Mouse (Mus musculus) kidney, postnatal 10 days (tissue): ENCODE measurements around the gene Itga8.
A peak's percentile ranks its signal among the peaks of the same experiment; 100 is the strongest.

Experiments used
- DNase-seq: peaks from one replicate; pipeline ENCODE4 v3.0.0; 2021; ENCODE audit warnings: mixed read lengths

The Itga8 gene

DNA sequence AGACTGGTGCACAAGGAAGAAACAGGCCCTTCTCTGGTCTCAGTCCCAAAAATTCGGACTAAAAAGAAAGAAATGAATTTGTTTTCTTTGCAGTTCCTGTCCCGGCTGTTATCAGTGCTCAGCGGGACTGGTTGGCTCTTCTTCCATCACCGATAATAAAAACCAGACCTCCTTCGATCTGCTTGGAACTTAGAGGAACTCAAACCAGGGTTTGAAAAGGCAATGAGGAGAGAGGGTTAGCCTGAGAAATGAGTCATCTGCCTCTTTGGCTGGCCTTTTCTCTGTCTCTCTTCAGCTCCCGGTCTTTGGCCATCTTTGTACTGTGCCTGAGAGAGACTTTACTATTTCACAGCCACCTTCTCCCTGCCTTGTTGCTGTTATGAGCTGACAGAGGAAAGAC is 112.7 kb downstream of the Itga8 start:
- no peak for DNase-seq

DNA sequence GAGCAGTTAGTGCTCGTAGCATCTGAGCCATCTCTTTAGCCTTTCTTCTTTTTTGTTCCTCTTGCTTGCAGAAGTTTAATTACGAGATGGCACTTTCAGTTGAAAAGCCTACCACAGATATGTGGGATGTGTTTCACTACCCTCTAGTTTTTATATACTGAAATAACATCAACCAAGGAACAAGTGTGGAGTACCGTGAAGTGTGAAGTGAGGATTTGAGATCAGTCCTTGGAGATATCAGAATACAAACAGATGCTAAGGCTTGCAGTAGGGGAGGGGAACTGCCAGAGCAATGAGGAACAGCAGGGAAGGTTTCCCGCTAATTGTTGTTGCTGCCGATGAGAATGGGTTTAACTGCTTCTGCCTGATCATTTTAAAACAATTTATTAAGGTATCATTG is 114.1 kb downstream of the Itga8 start:
- DNase-seq: no peak

DNA sequence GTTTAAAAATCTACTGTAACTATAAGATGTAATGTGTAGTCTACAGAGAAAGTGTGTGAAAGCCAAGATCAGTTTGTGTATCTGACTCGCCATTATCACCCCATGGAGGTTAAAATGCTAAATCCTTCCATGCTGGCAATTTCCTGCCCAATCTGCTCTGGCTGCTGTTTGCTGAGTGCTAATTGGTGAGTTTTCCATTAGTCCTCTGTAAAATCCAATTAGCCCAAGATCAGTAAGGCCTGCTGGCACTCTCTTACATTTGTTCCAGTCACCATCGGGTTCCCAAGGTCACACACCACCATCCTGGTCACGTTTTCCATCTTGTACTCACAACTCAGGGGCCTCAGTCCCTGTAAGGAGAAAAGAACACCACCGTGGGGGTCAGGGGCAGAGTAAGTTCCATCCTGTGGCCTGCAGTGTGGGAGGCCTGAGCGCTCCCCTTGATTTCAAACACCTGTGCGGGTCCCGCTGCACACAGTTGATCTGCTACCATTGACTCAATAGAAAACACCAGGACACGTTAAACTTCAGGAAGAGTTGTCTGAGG is 119.2 kb downstream of the Itga8 start:
- DNase-seq: no peak

DNA sequence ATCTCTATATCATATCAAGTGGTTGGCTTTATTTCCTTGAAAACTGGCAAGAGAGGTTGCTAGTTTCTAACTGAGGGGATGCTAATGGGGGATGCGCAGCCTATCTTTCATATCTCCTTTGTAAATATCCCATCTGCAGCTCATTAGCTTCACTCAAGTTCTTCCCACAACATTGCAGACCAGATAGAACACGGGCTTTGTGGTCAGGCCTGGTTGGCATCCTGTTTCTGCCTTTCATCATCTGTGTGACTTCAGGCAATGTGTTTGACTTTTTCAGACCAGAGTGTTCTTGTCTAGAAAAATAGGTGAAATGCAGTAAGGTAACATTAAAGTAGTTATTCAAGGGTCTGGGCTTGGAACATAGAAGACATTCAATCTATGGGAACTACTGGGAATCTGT is 121.1 kb downstream of the Itga8 start:
- DNase-seq: no peak

DNA sequence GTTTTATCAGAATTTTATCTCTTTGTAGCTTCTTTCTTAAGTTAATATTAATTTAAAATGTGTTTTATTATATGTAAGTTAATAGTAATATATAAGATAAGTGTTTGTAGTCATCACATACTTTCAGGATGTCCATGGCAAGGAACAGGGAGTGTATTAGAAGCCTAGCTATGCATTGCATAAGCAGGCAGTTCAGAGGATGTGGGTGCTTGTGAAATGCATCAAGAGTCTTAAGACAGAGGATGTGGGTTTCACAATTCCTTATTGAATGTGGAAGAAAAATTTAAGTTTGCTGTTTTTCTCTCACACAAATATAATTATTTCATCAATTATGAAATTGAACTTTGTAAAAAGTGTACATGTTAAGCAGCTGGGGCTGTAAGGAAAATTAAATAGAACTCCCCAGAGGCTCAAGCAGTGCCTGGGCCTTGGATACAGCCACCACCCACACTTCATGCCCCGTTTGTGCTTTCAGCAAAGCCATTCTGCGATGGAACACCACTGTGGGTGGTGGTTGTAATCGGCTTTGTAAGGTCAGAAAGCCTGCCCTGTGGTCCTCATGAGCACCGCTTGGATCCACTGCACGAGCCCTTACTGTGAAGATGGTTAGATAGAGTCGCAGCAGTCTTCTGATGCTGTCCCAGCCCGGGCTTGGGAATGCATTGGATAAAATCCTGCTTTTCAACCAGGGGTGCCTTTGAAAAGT is 126.8 kb downstream of the Itga8 start:
- no peak for DNase-seq

DNA sequence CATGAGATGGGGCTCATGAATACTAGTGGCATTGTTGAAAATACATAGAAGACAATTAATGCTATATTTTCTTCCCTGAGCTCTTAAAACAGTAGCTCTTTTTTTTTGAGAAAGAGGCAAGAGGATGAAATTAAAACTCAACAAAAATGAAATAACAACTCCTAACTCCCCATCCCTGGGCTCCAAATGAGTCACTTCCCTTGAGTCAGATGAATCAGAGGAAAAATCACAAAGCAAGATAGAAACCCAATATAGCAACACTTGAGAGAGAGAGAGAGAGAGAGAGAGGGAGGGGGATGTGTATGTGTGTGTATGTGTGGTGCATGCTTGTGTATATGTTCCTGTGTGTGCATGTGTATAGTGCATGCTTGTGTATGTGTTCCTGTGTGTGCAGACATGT is 131.5 kb downstream of the Itga8 start:
- no peak for DNase-seq

DNA sequence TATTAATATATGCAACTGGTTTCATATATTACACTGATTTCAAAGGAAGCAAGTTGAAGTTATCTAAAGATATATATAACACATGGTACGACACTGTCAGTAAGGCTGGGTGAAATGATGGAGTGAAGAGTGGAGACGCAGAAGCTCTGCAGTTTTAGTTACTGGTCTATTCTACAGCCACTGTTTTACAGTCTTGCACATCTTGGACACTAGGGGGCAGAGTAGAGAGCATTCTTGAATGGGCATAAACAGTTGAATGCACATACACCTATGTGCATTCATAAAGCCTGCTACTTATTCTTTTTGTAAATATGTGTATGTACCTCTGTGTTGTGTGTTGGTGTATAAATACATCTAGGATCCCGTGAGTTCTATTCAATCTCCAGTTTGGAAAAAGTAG is 141.2 kb downstream of the Itga8 start:
- peak; percentile 62 for DNase-seq

DNA sequence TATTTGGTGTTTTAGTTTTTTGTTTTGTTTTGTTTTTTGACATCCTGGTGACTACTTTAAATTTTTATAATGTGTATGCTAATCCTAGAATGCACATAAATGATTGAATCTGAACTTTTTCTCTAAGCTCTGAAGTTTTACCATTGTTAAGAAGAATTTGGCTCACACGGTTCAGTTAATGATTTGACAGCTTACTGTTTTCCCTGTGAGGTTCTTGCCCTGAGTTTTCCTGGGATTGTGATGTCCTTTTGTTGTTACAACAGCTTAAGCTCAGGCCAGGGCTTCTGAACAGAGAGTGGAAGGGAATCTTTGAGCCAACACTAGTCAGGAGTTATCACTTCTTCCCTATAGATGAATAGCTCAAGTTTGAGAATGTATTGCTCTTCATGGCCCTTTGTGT is 144.7 kb downstream of the Itga8 start:
- no peak for DNase-seq

DNA sequence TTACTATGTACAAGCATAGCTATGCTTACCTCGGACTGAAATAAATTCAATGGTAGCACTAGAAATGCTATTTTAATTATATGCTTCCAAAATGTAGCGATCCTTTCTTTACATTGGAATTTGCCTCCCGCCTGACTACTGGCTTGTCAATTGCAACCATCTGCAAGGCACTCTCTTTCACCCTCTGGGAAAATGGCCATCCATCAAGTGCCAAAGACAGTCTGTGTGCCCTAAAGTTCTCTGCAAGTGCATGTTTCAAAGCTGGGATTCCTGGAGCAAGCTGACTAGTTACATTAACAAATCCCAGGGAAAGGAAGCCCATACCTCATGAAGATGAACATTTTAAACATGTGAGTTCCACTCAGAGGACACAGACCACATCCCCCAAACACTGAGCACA is 145.3 kb downstream of the Itga8 start:
- no peak for DNase-seq

DNA sequence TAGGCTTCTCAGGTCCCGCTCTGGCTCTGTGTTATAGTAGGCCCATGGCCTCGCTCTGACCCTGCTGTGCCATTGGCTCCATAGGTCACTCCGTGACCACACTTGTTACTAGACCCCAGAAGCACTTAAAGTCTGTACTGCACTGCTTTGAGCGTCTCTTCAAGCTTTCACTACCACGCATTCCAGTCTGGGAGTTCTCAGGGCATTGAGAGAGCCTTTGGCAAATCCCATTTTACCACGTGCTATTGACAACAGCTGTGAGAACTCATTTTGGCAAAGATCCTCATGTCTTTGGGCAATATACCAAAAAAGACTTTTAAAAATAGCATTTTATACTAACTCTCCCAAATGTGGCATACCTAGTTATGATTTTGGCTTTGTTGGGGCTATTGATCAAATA is 147.0 kb downstream of the Itga8 start:
- DNase-seq: no peak

DNA sequence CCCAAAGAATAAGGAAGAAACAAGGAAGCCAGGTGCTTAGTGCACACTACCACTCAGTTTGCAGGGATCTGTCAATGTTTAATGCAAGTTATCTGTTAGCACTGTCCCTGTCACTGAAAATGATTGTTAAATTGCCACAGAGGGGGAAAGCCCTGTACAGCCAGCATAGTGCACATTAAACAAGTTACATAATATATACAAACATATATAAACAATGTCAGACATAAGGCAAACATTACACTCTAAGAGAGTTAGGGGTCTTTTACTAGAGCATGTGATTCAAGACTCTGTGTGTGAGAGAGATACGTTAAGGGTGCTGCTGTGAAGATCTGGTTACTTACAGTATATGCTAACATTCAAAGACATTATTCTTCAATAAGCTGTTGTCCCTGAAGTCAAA is 148.2 kb downstream of the Itga8 start:
- no peak for DNase-seq

DNA sequence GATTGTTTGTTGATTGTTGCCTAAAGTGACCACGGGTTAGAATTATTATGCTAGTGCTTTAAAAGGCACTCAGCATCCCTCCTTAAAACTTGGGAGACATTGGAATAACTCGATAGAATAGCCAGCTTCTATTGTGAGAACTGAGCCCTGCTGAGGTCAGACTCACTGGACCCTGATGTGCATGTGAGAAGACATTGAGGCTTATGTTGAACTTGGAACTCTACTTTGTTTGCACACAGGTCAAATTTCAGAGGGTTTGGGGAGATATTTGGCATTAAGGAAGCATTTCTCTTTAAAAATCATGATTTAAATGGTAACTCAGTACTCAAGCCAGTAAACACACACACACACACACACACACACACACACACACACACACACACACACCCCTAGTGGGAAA is 153.8 kb downstream of the Itga8 start:
- no peak for DNase-seq

DNA sequence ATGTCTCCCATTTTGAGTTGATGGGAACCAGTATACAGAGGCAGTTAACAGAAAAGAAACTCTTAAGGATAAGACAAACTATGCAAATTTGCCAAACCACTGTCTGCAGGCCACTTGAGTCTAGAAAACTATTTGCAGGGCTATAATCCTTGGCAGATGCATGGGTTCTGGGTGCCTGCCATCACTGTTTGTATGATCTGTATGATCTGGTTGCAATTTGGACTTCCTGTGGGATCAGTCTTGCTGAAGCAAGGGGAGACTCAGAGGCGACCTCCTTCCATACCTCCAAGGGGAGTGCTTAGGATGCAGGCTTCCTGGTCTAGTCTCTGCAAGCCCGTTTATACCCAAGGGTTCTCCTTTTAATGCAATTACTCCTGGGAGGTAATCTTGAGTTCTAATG is 155.1 kb downstream of the Itga8 start:
- peak; percentile 60 for DNase-seq

DNA sequence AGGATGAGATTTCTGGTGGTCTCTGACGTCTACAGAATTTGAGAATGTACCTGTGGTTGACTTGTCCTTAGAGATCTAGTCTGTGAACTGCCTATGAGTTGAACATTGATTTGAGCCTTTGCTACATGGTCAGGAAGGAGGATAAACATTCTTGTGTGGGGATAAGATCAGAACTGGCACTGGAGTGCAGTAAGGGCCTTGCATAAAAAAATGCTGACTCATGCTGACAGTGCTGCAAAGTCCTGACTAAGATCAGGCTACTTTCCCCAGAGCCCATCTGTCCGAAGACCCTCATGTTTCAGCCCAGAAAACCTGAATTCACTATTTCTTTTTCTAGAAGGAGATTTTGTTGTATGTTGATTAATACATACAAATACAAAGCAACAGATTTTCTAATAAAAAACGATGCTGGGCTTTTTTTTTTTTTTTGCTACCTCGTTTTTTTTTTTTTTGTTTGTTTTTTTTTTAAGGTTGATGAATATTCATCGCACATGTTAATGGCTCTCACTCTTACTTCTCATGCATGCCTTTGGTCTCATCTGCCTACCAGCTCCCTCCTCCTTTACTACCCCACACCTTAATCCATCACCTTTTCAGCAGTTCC is 162.9 kb downstream of the Itga8 start:
- DNase-seq: no peak

DNA sequence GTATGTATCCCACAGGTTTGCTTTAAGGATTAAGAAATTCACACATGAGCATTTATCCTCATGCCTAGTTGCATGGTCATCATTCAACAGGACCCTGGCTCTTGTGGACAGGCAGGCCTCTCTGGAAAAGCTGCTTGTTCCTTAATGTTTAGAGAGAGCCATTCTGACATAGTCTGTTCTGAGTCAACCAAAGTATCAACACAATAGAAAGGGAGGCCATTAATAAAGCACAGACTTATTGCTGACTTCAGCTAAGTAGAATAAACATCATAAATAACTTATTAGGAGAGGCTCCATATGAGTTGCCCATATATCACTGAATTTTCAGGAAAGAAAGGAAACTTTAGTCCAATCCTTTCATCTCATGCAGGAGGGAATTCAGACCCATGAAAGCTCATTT is 175.1 kb downstream of the Itga8 start:
- no peak for DNase-seq

DNA sequence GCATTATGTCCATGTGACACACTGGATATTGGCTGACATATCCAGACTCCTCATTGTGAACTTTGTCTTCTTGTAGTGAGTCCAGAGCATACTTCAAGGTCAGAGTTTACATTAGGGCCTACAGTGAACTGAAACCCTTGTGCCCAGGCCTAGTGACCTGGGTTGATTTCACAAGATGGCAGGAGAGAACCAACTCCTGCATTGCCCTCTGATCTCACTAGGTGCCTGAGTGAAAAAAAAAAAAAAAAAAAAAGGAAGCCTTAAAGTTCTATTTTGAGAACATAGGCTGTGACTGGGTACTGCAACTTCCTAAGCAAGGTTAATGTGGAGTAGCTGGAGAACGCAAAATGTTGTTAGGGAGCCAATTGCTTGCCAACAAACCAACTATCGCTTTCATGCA is 186.2 kb downstream of the Itga8 start:
- no peak for DNase-seq

DNA sequence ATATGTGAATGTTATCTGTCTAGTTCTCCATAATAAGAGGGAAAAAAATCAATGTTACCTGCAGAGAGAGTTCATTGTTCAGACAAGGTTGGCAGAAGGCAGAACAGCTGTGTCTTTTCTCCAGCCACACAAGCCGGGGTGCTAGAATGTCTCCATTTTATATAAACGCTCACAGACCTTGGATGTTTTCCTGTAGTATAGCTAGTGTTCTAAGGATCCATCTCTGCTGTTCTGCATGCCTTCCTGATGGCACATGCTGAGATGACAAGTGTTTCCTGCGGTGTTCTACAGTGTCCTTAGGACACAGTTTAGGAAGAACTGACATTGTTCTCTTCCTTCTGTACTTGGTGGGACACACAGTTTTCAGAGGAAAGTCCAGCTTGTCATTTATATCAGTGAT is 192.4 kb downstream of the Itga8 start:
- DNase-seq: no peak

DNA sequence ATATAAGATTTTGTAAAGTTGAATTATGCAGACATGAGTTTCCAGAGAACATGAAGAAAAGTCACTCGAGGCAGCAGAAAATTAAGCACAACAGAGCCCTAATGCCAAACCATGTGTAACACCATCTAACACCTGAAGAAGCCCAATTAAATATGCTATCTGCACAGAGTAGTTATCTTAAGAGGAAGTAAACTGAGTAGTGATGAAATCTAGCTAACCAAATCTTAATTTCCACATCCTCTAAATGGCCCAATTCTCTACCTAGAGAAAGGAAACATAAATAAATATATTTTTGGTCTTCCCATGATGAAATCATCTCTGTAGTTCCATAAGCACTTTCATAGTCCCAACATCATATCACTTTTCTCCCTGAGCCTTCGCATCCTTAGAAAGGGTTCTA is 193.4 kb downstream of the Itga8 start:
- no peak for DNase-seq

DNA sequence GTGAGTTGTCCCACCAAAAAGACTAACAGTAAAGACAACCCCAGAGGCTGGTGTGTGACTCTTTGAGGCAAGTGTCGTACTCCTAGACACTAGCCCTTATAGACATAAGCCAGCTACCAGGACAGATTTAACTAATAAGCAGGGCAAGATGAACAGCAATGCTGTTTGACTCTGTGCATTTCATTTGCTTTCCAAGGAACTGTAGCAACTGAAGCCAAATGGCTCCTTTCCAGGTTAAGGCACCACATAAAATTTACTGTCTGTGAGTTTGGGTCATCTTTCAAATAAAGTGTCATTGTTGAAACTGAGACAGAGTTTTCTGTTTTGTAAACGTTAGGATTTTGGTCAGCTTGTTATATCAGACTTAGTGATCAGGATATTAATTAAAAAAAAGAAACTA is 194.5 kb downstream of the Itga8 start:
- peak; percentile 25 for DNase-seq

DNA sequence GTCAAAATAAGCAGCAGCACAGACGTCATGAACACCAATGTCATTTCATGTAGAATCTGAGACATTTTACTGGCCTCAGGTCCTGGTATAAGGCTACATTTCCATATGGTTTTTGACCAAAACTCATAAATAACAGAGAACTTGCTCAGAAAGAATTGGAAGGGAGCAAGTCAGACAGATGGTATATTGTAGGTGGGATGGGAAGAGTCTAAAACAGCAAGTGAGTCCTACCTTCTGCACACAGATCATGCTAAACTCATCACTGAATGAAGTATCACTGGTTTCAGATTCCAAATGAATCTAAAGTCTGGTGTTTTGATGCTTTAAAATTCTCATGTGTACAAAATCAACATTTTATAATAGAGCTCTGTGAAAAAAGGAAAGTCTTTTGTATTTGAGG is 198.5 kb downstream of the Itga8 start:
- DNase-seq: no peak

DNA sequence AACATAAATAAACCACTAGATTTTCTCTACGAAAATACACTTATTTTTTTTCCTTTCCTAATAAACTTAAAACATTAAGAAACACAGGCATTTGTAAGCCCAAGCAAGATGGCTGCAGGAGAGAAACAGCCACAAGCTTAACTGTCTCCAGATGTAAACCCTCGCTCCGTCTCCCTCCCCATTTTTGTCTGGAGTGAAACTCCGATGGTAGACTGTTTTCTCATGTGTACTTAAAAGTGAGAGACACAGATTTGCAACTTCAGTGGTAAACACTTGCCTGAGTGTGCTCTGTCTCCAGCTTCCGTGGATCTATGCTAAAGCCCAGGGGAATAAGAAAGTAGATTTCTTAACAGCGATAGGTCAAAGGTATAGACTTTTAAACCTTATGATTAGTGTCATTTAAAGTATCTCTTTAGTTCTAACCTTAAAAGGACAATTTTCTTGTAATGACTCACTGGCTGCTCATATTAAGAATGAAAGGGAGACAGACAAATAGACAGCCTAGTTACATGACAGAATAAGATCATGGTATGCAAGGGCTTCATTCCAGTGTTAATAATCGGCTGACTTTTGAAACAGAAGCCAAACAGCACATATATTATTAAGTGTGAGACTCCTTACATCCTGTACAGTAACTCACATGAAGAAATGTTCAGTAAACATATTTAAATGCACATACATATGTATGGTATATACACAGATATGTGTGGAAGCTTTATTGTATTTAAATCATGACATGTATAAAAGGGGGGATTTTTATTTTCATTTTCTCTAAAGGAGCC is 209.3 kb downstream of the Itga8 start:
- no peak for DNase-seq

DNA sequence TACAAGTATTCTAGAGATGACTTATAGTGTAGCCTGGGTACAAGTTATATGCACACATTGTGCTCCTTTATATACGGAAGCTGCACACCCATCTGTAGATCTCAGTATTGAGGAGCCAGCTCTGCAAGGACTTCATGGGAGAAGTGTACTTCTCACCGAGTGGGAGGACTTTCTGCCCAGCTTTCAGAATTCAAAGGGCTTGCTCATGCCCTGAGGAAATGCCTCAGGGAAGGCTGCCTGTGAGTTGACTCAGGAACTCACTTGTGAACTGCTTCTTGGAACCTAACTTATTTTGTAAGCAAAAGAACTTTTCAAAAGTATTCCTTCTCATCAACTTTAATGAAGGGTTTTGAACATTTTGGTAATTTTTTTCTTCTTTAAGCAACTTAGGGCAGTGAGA is 210.7 kb downstream of the Itga8 start:
- DNase-seq: no peak

DNA sequence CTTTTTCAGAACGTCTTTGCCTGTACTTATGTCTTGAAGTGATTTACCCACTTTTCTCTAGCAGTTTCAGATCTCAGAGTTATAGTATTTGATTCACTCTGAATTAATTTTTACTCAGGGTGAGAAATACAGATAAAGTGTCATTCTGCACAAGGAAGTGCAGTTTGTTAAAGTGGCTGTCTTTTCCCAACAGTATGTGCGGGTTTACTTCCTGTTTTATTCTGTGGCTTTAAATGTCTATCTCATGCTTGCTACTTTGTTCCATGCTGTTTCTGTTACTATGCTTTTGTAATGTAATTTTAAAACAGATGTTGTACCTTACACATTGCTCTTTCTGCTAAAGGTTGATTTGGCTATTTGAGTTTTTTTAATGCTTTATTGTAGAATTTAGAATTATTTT is 216.2 kb downstream of the Itga8 start:
- DNase-seq: no peak

DNA sequence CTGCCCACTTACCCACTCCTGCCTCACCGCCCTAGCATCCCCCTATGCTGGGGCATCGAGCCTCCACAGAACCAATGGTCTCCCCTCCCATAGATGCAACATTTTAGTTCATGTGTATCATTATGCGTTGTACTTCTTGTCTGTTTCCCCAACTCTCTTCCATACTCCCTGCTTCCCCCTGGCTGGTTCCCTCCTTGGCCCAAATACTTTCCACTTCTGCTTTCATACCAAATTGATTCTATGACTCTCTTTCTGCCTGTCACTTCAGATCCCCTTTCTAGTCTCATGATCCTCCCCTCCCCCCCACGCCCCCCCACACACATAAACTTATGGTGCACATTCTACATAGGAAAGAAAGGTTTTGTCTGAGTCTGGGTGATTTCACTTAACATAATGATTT is 217.4 kb downstream of the Itga8 start:
- DNase-seq: no peak
